Mouse (Mus musculus) heart, adult 2 months (tissue): Measurements from ENCODE around the gene Itgb6.

Source experiments
- CTCF ChIP-seq: fragments of 200-600 bp; IDR thresholded peaks from 2 replicates; pipeline ENCODE4 v1.8.1; 2022; ENCODE audit warnings: antibody characterized with exemption, mild to moderate bottlenecking, moderate library complexity
- EP300 ChIP-seq: fragments of 200-500 bp; IDR thresholded peaks from 2 replicates; pipeline ENCODE4 v1.6.1; 2011; ENCODE audit warnings: low read depth, low read length, control low read depth; ENCODE audit not compliant: insufficient read depth
- POLR2A ChIP-seq: fragments of 200-500 bp; IDR thresholded peaks from 2 replicates; pipeline ENCODE4 v1.6.1; 2011; ENCODE audit warnings: mild to moderate bottlenecking, low read depth, low read length, control low read depth; ENCODE audit not compliant: insufficient read depth

GRCm38 (mm10) chr2:60682554-60682953 is 39.9 kb downstream of the Itgb6 start:
- TF ChIP-seq POLR2A: no peak
- TF ChIP-seq EP300: no peak
- no peak for TF ChIP-seq CTCF
